Mouse (Mus musculus) kidney, adult 8-10 months (tissue): ENCODE measurements around the gene Atl3.

ENCODE experiments used
- DNase-seq, 2 experiments: peaks; one replicate each; pipeline ENCODE4 v3.0.0; 2022

Gene Atl3

GRCm38 (mm10) chr19:7500701-7501100 is 6.9 kb downstream of the Atl3 start:
- peak; percentile 46 to 78 for DNase-seq

- no peak for DNase-seq
Measured at GRCm38 (mm10) chr19:7502432-7502831, 8.6 kb downstream of the Atl3 start.

GRCm38 (mm10) chr19:7506321-7506720 is 12.5 kb downstream of the Atl3 start:
- no peak for DNase-seq

- DNase-seq, result no peak
Measured at GRCm38 (mm10) chr19:7508026-7508425, 14.2 kb downstream of the Atl3 start.

DNA sequence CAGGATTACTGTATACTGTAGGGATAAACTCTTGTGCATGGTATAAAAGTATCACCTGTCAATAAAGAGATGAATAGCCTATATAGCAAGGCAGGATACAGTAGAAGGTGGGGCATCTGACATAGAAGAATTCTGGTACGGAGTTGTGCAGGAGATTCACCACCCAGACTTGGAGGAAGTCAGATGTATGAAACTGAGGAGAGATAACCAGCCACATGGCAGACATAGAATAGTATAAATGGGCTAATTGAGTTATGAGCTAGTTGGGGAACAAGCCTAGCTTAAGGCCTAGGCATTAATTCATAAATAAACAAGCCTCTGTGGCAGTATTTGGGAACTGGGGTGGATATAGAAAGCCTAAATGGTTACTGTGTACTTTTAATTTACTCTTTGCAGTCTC is 22.6 kb downstream of the Atl3 start:
- DNase-seq, result no peak

DNA sequence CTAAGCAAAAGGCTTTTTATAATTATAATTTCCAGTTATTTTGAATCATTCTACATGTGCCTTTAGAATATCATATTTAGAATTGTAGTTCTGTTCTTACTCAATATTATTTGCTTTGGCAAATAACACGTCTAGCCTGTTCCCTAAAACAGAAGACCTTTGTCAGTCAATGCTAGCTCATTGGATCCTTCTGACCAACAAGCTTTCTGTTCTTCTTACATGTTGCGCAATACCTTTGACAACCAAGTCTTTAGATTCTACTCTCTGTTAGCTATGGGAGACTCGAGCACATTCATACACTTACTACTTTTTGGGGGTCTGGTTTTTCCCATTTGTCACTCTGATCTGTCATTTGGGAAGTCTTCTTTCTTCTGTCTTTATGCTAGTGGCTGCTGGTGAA is 27.8 kb downstream of the Atl3 start:
- no peak for DNase-seq

- no peak for DNase-seq
Measured at GRCm38 (mm10) chr19:7522856-7523255, 29.0 kb downstream of the Atl3 start.

DNA sequence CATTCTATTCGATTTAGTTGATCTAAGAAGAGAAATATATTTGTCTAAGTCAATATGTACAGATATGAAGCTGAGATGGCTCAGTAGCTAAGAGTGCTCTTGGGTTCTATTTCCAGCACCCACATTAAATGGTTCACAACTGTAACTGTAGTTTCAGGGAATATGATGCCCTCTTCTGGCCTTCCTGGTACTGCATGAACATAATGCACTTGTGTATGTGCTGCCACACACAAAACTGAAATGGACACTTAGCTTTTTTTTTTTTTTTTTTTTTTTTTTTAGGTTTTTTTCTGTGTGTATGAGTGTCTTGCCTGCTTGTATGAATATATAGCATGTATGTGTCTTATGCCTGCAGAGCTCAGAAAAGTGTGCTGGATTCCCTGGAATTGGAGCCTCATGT is 29.5 kb downstream of the Atl3 start:
- DNase-seq, result peak in 1 of 2 experiments; percentile 25

GRCm38 (mm10) chr19:7523781-7524180 is 29.9 kb downstream of the Atl3 start:
- no peak for DNase-seq

DNA sequence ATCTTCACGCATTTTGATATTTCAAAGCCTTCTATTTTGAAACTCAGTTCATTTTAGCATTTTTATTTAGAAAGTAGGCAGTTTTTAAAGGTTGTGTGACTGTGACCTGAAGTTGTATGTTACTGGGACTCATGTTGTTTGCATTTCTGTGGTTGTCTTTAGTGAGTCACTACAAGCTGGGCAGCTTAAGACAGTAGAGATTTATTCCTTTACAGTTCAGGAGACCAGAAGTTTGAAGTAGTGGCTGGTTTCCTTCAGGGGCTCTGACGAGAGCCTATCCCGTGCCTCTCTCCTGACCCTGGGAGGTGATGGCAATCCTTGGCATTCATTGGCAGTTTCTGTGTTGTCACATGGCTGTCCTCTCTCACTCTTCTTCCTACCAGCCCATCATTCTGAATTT is 31.0 kb downstream of the Atl3 start:
- DNase-seq, result no peak

GRCm38 (mm10) chr19:7528639-7529428 is 35.0 kb downstream of the Atl3 start:
- DNase-seq, result peak; percentile 17 to 50

DNA sequence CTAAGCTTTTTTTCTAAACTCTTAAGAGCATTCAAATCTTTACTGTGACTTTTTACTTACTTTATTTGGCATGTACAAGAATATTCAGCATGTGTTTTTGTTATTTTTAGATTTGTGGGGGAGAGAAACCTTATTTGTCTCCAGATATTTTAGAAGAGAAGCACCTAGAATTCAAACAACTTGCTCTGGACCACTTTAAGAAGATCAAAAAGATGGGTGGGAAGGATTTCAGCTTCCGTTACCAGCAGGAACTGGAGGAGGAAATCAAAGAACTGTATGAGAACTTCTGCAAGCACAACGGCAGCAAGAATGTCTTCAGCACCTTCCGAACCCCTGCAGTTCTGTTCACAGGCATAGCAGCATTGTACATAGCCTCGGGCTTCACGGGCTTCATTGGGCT is 38.1 kb downstream of the Atl3 start:
- no peak for DNase-seq

DNA sequence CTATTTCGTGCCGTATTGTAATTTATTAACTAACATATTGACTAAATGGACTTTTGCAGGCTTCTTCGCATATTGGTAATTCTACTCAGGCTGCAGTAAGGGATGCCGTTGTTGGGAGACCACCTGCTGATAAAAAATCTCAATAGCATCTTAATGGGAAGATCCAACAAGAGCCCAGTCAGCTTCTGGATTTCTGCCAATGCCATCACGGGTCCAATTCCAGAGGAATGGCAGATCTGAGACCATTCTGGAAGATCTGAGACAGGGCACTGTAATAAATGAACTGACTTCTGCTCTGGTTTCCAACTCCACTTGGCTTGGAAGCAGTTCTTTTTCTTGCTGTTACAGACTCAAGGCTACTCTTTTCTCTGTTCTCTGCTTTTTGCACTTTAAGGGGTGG is 40.1 kb downstream of the Atl3 start:
- no peak for DNase-seq

- DNase-seq, result no peak
Measured at GRCm38 (mm10) chr19:7548924-7549323, 55.1 kb downstream of the Atl3 start.

DNA sequence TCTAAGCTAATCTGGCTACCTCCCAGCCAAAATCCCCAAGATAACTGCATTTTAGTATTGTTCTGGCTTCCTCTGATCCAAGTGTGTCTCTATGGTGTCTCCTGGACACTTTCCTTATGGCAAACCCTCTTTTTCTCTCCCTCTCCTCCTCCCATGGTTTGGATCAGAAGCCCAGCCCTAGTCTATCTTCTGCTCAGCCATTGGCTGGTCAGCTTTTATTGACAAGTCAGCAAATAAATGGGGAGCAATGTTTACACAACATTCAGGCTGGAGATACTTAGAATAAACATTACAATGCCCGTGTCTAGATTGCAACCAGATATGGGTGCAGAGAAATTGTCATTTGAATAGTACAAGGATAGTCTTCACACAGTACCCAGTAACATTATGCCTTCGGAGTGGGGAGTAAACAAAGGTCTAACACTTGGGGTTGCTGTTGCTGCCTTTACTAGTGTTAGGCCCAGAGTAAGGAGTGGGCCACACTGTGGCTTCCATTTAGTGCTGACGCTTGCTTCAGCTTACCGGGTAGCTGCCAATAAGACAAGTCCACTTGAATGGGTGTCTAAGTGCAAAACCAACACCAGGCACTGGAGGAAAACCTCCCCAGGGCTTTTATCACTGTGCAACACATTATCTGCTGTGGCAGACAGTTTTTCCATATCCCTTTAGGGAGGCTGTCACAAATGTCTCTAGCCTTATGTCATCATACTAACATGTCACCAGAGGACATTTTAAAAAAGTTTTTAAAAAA is 57.9 kb downstream of the Atl3 start:
- DNase-seq, result no peak

DNA sequence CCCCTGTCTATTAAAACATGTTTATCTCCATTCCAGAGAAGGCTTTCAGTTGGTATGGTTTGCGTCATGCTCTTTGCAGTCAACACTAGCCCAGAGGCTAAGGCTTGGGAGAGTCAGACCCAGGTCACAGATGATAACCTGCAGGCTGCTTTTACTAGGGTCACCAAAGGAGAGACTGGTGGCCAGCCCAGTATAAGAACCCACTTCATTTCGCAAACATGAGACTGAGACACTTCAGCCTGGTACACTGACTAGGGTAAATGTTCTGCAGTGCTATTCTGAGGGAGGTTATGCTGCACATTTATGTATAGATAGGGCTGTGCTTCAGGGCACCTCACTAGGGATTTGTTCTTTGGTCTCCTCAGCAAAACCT is 58.4 kb downstream of the Atl3 start:
- DNase-seq, result no peak

GRCm38 (mm10) chr19:7553441-7553840 is 59.6 kb downstream of the Atl3 start:
- DNase-seq, result no peak

- DNase-seq, result no peak
Measured at GRCm38 (mm10) chr19:7554881-7555280, 61.0 kb downstream of the Atl3 start.

DNA sequence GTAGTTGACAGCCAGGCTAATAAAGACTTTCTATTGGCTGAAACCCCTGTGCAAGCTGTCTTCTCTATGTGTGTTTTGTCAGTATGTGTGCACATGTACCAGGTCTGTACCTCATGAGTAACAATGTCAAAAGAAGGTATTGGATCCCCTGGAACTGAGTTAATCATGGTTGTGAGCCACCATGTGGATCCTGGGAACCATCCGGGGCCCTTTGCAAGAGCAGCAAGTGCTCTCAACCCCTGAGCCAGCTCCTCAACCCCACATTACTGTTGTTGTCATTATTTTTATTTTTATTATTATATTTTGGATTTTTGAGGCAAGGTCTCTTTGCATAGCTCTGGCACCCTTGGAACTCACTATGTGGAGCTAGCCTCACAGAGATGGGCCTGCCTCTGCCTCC is 62.8 kb downstream of the Atl3 start:
- DNase-seq, result no peak

GRCm38 (mm10) chr19:7557328-7557822 is 63.5 kb downstream of the Atl3 start, which contains the start of gene Pla2g16:
Pla2g16 (plus strand) TSS chr19:7557459.
- peak; percentile 77 to 81 for DNase-seq

DNA sequence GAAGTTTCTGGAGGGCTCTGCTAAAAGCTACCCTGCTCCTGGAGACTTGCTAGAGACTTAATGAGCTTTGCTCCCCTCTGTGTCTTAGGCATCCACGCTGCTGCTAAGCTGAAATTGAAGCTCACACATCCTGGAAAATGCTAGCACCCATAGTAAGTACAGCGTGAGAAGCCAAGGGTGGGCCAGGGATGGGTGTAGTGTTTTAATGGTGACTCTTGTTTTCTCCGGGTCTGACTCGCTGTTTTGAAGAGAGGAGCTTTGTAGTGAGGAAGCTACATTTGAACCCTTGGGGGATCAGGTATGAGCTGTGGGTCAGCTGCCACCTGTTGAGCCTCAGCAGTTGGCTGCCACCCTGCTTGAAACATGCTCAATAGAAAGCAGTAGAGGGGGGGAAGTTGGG is 64.0 kb downstream of the Atl3 start:
- no peak for DNase-seq

- no peak for DNase-seq
Measured at GRCm38 (mm10) chr19:7558675-7559074, 64.8 kb downstream of the Atl3 start.

DNA sequence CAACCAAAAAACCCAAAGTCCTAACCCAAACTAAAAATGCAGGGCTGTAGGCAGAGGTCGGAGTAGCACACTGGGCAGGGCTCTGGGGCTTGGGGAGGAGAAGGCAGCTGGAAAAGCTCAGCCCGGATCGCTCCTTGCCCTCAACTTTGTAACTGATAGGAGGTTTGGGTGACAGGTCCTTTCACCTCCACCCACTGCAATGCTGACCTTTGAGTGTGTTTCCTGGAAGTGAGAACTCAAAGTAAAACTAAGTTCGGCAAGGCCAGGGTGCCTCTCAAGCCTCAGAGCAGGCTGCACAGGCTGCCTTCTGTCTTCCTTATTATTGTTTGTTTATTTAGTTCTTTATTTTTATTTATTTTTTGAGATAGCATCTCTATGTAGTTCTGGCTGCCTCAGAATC is 66.1 kb downstream of the Atl3 start:
- no peak for DNase-seq

DNA sequence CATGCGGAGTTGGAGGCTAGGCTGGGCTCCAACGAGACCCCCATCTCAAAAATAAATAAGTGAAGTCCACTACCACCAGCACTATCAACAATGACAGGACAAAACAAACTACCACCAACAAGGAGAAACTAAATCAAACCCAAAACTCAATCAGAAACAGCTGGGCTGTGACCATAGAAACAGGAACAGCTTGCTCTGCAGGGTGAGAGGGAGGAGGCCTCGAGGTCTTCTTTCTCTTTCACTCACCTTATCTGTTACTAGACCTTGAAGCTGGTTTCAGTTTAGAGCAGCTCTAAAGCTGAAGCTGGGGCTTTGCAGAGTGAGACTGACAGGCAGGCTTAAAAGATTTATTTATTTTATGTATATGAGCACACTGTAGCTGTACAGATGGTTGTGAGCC is 67.6 kb downstream of the Atl3 start:
- no peak for DNase-seq
